10 mouse cellular contexts compared by ENCODE assay signal in genomic region chr17:65933741-65934140, GRCm38 (mm10). TPM values are rescaled to one million over a fixed set of nuclear protein-coding genes. Genes with fewer than 3 reads are reported as not detected.
DNase-seq lines count a peak whose midpoint lies in the region; ATAC-seq and TF ChIP-seq lines count a peak whose summit lies in the region.
"Had no signal": no experiment of that assay in that cellular context is flagged by ENCODE, and none has a peak within 500 bp of the region (broad histone marks: within the 10 kb centered on the region; RNA-seq: fewer than 3 reads in every experiment).

No protein-coding gene starts in this region.

- TF ChIP-seq CTCF in kidney, postnatal 0 days (IDR thresholded peaks at IDR 0.05; ENCODE audit: low read depth) = peak; percentile 55
- TF ChIP-seq CTCF in ES-Bruce4 (IDR thresholded peaks at IDR 0.05; ENCODE audit: low read depth, low read length) = peak; percentile 84

- no peak overlapping the region for H3K4me3 ChIP-seq in kidney, postnatal 0 days (replicated peaks; ENCODE audit: low read depth, low read length)
- no peak overlapping the region for H3K4me3 ChIP-seq in ES-Bruce4 (ENCODE audit: low read depth, low read length)
- H3K4me3 ChIP-seq: forebrain, embryonic 13.5 days; limb, embryonic 13.5 days; midbrain, embryonic 12.5 days had no signal

- no peak for TF ChIP-seq POLR2A in ES-Bruce4 (IDR thresholded peaks at IDR 0.05; ENCODE audit: insufficient read depth, low read length)

- H3K27ac ChIP-seq in kidney, postnatal 0 days = no peak overlapping the region
- no peak overlapping the region for H3K27ac ChIP-seq in ES-Bruce4 (ENCODE audit: insufficient read depth, low read length)
- H3K27ac ChIP-seq: forebrain, embryonic 13.5 days; limb, embryonic 13.5 days; midbrain, embryonic 12.5 days had no signal

- 0 out of 2 replicates have a peak, but pooled peaks cover 25% of the 10 kb centered on the region for H3K36me3 ChIP-seq in kidney, postnatal 0 days (ENCODE audit: insufficient read depth, low read length)
- no peaks in the 10 kb centered on the region for H3K36me3 ChIP-seq in ES-Bruce4 (ENCODE audit: control insufficient read depth, insufficient read depth, low read length, poor library complexity, severe bottlenecking)

- H3K9me3 ChIP-seq in kidney, postnatal 0 days (replicated peaks; ENCODE audit: low read length) = no peaks in the 10 kb centered on the region
- H3K9me3 ChIP-seq in ES-Bruce4 (replicated peaks; ENCODE audit: control insufficient read depth, insufficient read depth, low read length, poor library complexity, severe bottlenecking) = no peaks in the 10 kb centered on the region
- H3K9me3 ChIP-seq: forebrain, embryonic 13.5 days; limb, embryonic 13.5 days had no signal

- 0 out of 2 replicates have a peak, but pooled peaks cover 8% of the 10 kb centered on the region for H3K4me1 ChIP-seq in kidney, postnatal 0 days (replicated peaks; ENCODE audit: insufficient read depth, low read length)
- peaks cover 5% of the 10 kb centered on the region for H3K4me1 ChIP-seq in ES-Bruce4 (ENCODE audit: control insufficient read depth, insufficient read depth, low read length)

- WGBS in kidney, postnatal 0 days = 98% methylated on average over 2 of the region's 2 CpGs

- no peak for DNase-seq in kidney, postnatal 0 days (ENCODE audit: low spot score)
- DNase-seq in kidney, postnatal 10 days = no peak
- DNase-seq in 3T3-L1 (ENCODE audit: low read depth, low spot score) = peak; percentile 25
- no peak for DNase-seq in embryo, embryonic 9.5 days (ENCODE audit: extremely low spot score)
- DNase-seq in right cerebral cortex, postnatal 4 days = no peak

- no peak overlapping the region for H3K4me2 ChIP-seq in kidney, postnatal 0 days (ENCODE audit: low read length)
- H3K4me2 ChIP-seq: forebrain, embryonic 13.5 days; limb, embryonic 13.5 days; midbrain, embryonic 12.5 days had no signal

- no peaks in the 10 kb centered on the region for H3K27me3 ChIP-seq in kidney, postnatal 0 days (ENCODE audit: insufficient read depth, low read length)
- H3K27me3 ChIP-seq in ES-Bruce4 (ENCODE audit: control insufficient read depth, insufficient read depth, low read length, poor library complexity, severe bottlenecking) = no peaks in the 10 kb centered on the region
- H3K27me3 ChIP-seq: forebrain, embryonic 13.5 days; limb, embryonic 13.5 days; midbrain, embryonic 12.5 days had no signal

- TF ChIP-seq EP300 in ES-Bruce4 (IDR thresholded peaks at IDR 0.05; ENCODE audit: insufficient read depth, low read depth, low read length) = no peak

- no peak overlapping the region for H3K9ac ChIP-seq in kidney, postnatal 0 days (ENCODE audit: low read depth, low read length)
- no peak overlapping the region for H3K9ac ChIP-seq in ES-Bruce4 (ENCODE audit: low read depth, poor library complexity, severe bottlenecking)
- H3K9ac ChIP-seq: forebrain, embryonic 13.5 days; limb, embryonic 13.5 days; midbrain, embryonic 12.5 days had no signal

- no peak for ATAC-seq in kidney, postnatal 0 days (replicated peaks; ENCODE audit: low FRiP score, low read depth)
- 0 out of 2 replicates have a peak, but pooled peaks have one; percentile 36 for ATAC-seq in granulocyte monocyte progenitor cell, adult 5-6 weeks (replicated peaks; ENCODE audit: poor library complexity, severe bottlenecking)
- ATAC-seq: forebrain, embryonic 13.5 days had no signal

RNA-seq across cellular contexts. Expression of gene Twsg1, which starts 17.3 kb away (rescaled TPM):
- 112 and 123 TPM in 2 replicates for polyA plus RNA-seq in kidney, postnatal 0 days (2015; fragmentation: Nextera tagmentation; extraction: Ambion mirVana)
- polyA plus RNA-seq in ES-Bruce4 (2011; ENCODE audit: insufficient read depth, insufficient read length, low read depth, missing spikeins) = 65.9 and 75.3 TPM in 2 replicates
- 13.2 and 28.0 TPM in 2 replicates for total RNA-seq in granulocyte monocyte progenitor cell, adult 5-6 weeks (2014; fragmentation: Nextera tagmentation)
- total RNA-seq in granulocyte monocyte progenitor cell, adult 5-6 weeks (2017) = 10.5 and 10.8 TPM in 2 replicates

RNA-seq across cellular contexts. Expression of gene Ralbp1, which starts 48.1 kb away (rescaled TPM):
- polyA plus RNA-seq in kidney, postnatal 0 days (2015; fragmentation: Nextera tagmentation; extraction: Ambion mirVana) = 72.1 and 74.2 TPM in 2 replicates
- 41.3 and 42.9 TPM in 2 replicates for polyA plus RNA-seq in ES-Bruce4 (2011; ENCODE audit: insufficient read depth, insufficient read length, low read depth, missing spikeins)
- total RNA-seq in granulocyte monocyte progenitor cell, adult 5-6 weeks (2014; fragmentation: Nextera tagmentation) = 40.5 and 41.4 TPM in 2 replicates
- total RNA-seq in granulocyte monocyte progenitor cell, adult 5-6 weeks (2017) = 71.5 and 76.3 TPM in 2 replicates
